Mouse (Mus musculus) fibroblast of lung, adult 2 months (primary cell): ENCODE measurements around the gene Gm16429.
"Not testable (repeated sequence)": the region's sequence is repeated elsewhere in the genome, so short reads cannot be mapped to it uniquely, and the experiment has no call there.

ENCODE experiments used
- DNase-seq: peaks from one replicate; pipeline ENCODE4 v3.0.0-alpha.2; 2011; ENCODE audit warnings: low read depth

The Gm16429 gene

DNA sequence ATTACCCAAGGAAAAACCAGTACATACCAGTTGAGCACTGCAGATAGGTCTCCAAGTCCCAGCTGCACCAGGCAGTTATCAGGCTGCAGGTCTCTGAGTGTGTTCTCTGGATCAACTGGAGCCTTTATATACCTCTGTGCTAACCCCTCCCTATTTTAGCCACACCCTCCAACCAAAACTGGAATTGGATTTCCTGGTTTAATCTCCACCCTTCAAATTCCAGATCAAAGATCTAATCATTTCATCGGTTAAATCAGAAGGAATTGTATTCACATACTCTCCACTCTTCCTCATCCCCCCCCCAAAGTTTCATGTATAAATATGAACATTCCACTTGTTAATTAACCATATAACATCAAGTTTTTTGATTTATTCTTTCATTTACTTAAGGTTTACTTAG lies at the start of gene Gm16429:
TSS of gene Gm16429 (minus strand) at position 101 of the 400 bp plus-strand sequence.
- DNase-seq = not testable (repeated sequence)
